Comparison of ENCODE assay signal across 16 mouse cellular contexts in the genomic region with DNA sequence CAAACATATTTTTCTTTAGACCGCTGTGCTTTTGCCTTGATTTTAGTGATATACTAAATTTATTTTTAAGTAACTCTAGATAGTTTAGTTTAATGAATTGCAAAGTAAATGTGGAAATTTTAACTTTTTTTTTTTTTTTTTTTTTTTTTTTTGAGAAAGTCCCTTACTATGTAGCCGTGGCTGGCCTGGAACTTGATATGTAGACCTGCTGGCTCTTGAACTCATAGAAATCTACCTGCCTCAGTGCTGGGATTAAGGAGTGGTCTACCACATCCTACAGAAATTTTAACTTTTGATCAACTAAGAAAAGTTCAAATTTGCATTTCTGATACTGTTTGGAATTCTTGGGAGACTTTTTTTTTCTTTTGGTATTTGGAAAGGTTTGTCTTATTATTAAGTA.
"Had no signal": no experiment of that assay in that cellular context is flagged by ENCODE, and none has a peak within 500 bp of the region (broad histone marks: within the 10 kb centered on the region; RNA-seq: fewer than 3 reads in every experiment).

No protein-coding gene starts in this region.

- H3K36me3 ChIP-seq: neural tube, embryonic 12.5 days; neural tube, embryonic 13.5 days; neural tube, embryonic 15.5 days; stomach, embryonic 15.5 days had no signal

- H3K9ac ChIP-seq: neural tube, embryonic 12.5 days; neural tube, embryonic 13.5 days; neural tube, embryonic 15.5 days; stomach, embryonic 15.5 days had no signal

- DNase-seq: retina, postnatal 1 day; right cerebral cortex, adult 18-20 months; right cerebral cortex, postnatal 14 days; right cerebral cortex, postnatal 25 days; right cerebral cortex, postnatal 4 days; spleen, adult 18-20 months; thymus, adult 18-20 months; thymus, adult 2 months; thymus, postnatal 14 days; thymus, postnatal 25 days; thymus, postnatal 36 days; thymus, postnatal 4 days had no signal

- H3K9me3 ChIP-seq: neural tube, embryonic 12.5 days; neural tube, embryonic 13.5 days; neural tube, embryonic 15.5 days; stomach, embryonic 15.5 days had no signal

- H3K27ac ChIP-seq: neural tube, embryonic 12.5 days; neural tube, embryonic 13.5 days; neural tube, embryonic 15.5 days; stomach, embryonic 15.5 days had no signal

- H3K4me1 ChIP-seq: neural tube, embryonic 12.5 days; neural tube, embryonic 13.5 days; neural tube, embryonic 15.5 days; stomach, embryonic 15.5 days had no signal

- H3K4me3 ChIP-seq: neural tube, embryonic 12.5 days; neural tube, embryonic 13.5 days; neural tube, embryonic 15.5 days; stomach, embryonic 15.5 days had no signal

- H3K4me2 ChIP-seq: neural tube, embryonic 12.5 days; neural tube, embryonic 13.5 days; neural tube, embryonic 15.5 days; stomach, embryonic 15.5 days had no signal

- H3K27me3 ChIP-seq: neural tube, embryonic 12.5 days; neural tube, embryonic 13.5 days; neural tube, embryonic 15.5 days; stomach, embryonic 15.5 days had no signal
